Mouse (Mus musculus) spleen, adult 2 months (tissue): ENCODE data around the gene Rbm48. TPM values are rescaled to one million over a fixed set of nuclear protein-coding genes. Genes with fewer than 3 reads are reported as not detected.

Experiments used
- DNase-seq, 2 experiments: peaks; one replicate each; pipeline versions ENCODE4 v3.0.0 to v3.0.0-alpha.2; 2012 to 2021; ENCODE audit warnings: low spot score in 2 of 2, low read depth in 1 of 2
- H3K27ac ChIP-seq: fragments of 200-500 bp; 2 replicates; pipeline ENCODE4 v1.5.1; 2012; ENCODE audit warnings: low read length, inconsistent platforms; ENCODE audit not compliant: insufficient read depth
- H3K27me3 ChIP-seq: fragments of 200-500 bp; 2 replicates; pipeline ENCODE4 v1.6.1; 2012; ENCODE audit warnings: mild to moderate bottlenecking, moderate library complexity, low read length, inconsistent platforms; ENCODE audit not compliant: control insufficient read depth, insufficient read depth
- H3K36me3 ChIP-seq: fragments of 200-500 bp; 2 replicates; pipeline ENCODE4 v1.6.1; 2012; ENCODE audit warnings: mild to moderate bottlenecking, low read length, inconsistent platforms; ENCODE audit not compliant: control insufficient read depth, insufficient read depth
- H3K4me1 ChIP-seq: fragments of 200-500 bp; 2 replicates; pipeline ENCODE4 v1.6.1; 2011; ENCODE audit warnings: inconsistent platforms; ENCODE audit not compliant: control insufficient read depth, insufficient read depth, insufficient read length
- H3K4me3 ChIP-seq: fragments of 200-500 bp; 2 replicates; pipeline ENCODE4 v1.5.1; 2011; ENCODE audit warnings: mild to moderate bottlenecking, inconsistent platforms; ENCODE audit not compliant: insufficient read depth, insufficient read length; ENCODE audit errors: extremely low read depth
- CTCF ChIP-seq: fragments of 200-500 bp; IDR thresholded peaks from 2 replicates; pipeline ENCODE4 v1.5.1; 2011; ENCODE audit warnings: mild to moderate bottlenecking, inconsistent platforms; ENCODE audit not compliant: insufficient read depth, insufficient read length, insufficient replicate concordance; ENCODE audit errors: extremely low read depth
- POLR2A ChIP-seq: fragments of 200-500 bp; IDR thresholded peaks from 2 replicates; pipeline ENCODE4 v1.6.1; 2011; ENCODE audit warnings: low read depth, low read length, inconsistent platforms
- WGBS: fragments of 180-500 bp; shearing (Covaris S2); methylation state at CpG from one replicate; pipeline ENCODE4 v1.1.7; 2018; 5-methylcytosine and 5-hydroxymethylcytosine counted together
- polyA plus RNA-seq: library from polyadenylated mRNA; depleted of rRNA; stranded (reverse); fragments of >200 nt; gene quantifications from 2 replicates; pipeline ENCODE4 v1.2.3, GENCODE M21; 2012

Rbm48 gene
- polyA plus RNA-seq, 1 experiment: 3.3 TPM

GRCm38 (mm10) chr5:3598766-3599165, 2.4 kb upstream of the Rbm48 start:
- no peak overlapping the region for H3K4me3 ChIP-seq
- no peak overlapping the region for H3K27ac ChIP-seq
- 94% methylated on average over 5 of the region's 5 CpGs for WGBS
- H3K4me1 ChIP-seq: 0 out of 2 replicates have a peak, but pooled peaks cover 2% of the 10 kb centered on the region
- H3K27me3 ChIP-seq: no peaks in the 10 kb centered on the region
- H3K36me3 ChIP-seq: no peaks in the 10 kb centered on the region
- TF ChIP-seq POLR2A (no peak), CTCF (no peak)
- no peak for DNase-seq

GRCm38 (mm10) chr5:3597171-3597570, 786 bp upstream of the Rbm48 start:
- Histone ChIP-seq H3K4me3 (no peak overlapping the region), H3K27ac (no peak overlapping the region), H3K4me1 (0 out of 2 replicates have a peak, but pooled peaks cover 2% of the 10 kb centered on the region), H3K36me3 (peaks cover under 1% of the 10 kb centered on the region), H3K27me3 (no peaks in the 10 kb centered on the region)
- TF ChIP-seq CTCF: no peak
- no peak for TF ChIP-seq POLR2A
- DNase-seq: no peak

- Histone ChIP-seq H3K27ac (peak within 1 kb of the TSS; percentile 60), H3K4me1 (0 out of 2 replicates have a peak, but pooled peaks cover 2% of the 10 kb centered on the region), H3K27me3 (no peaks in the 10 kb centered on the region), H3K36me3 (peaks cover 5% of the 10 kb centered on the region), H3K4me3 (peak within 1 kb of the TSS; percentile 68)
- peak; percentile 93 to 95 for DNase-seq
- TF ChIP-seq POLR2A (peak; percentile 18; the same call in 1 of the 2 replicates), CTCF (0 out of 2 replicates have a peak, but pooled peaks have one; percentile 15)
- under 1% methylated on average over 50 of the region's 50 CpGs for WGBS
These were observed 539 bp downstream of the Rbm48 start, which contains the start of gene Pex1 for GRCm38 (mm10) chr5:3595693-3596398. Gene Pex1 (plus strand): TSS chr5:3596066.

GRCm38 (mm10) chr5:3579066-3579465, 17.3 kb downstream of the Rbm48 start:
- H3K36me3 ChIP-seq: peaks cover 38% of the 10 kb centered on the region
- no peak overlapping the region for H3K4me3 ChIP-seq
- H3K27me3 ChIP-seq: no peaks in the 10 kb centered on the region
- no peak for DNase-seq
- TF ChIP-seq CTCF (no peak), POLR2A (no peak)
- WGBS: 97% methylated on average over 7 of the region's 7 CpGs
- no peaks in the 10 kb centered on the region for H3K4me1 ChIP-seq
- H3K27ac ChIP-seq: no peak overlapping the region

- no peak overlapping the region for H3K27ac ChIP-seq
- WGBS: 93% methylated on average over 2 of the region's 2 CpGs
- no peaks in the 10 kb centered on the region for H3K4me1 ChIP-seq
- H3K36me3 ChIP-seq: peaks cover 41% of the 10 kb centered on the region
- no peaks in the 10 kb centered on the region for H3K27me3 ChIP-seq
- no peak overlapping the region for H3K4me3 ChIP-seq
- no peak for DNase-seq
- TF ChIP-seq CTCF: no peak
- TF ChIP-seq POLR2A: no peak
These were observed 18.4 kb downstream of the Rbm48 start for GRCm38 (mm10) chr5:3577939-3578338.

- no peak overlapping the region for H3K4me3 ChIP-seq
- TF ChIP-seq CTCF (no peak), POLR2A (no peak)
- no peak for DNase-seq
- peaks cover 54% of the 10 kb centered on the region for H3K36me3 ChIP-seq
- no peak overlapping the region for H3K27ac ChIP-seq
- WGBS: 97% methylated on average over 2 of the region's 2 CpGs
- no peaks in the 10 kb centered on the region for H3K27me3 ChIP-seq
- no peaks in the 10 kb centered on the region for H3K4me1 ChIP-seq
These were observed 21.6 kb downstream of the Rbm48 start for GRCm38 (mm10) chr5:3574825-3575224.

- H3K4me3 ChIP-seq: no peak within 1 kb of the TSS
- TF ChIP-seq CTCF (no peak), POLR2A (no peak)
- H3K4me1 ChIP-seq: no peaks in the 10 kb centered on the region
- DNase-seq: no peak
- 96% methylated on average over 4 of the region's 4 CpGs for WGBS
- peaks cover 54% of the 10 kb centered on the region for H3K36me3 ChIP-seq
- H3K27me3 ChIP-seq: no peaks in the 10 kb centered on the region
- H3K27ac ChIP-seq: no peak within 1 kb of the TSS
These were observed 25.1 kb downstream of the Rbm48 start, which contains the start of gene 1700109H08Rik for GRCm38 (mm10) chr5:3571266-3571665. Gene 1700109H08Rik (plus strand): TSS chr5:3571566.
